Mouse (Mus musculus) gastrocnemius, postnatal 10 days (tissue): ENCODE measurements around the gene Vhl. TPM values are rescaled to one million over a fixed set of nuclear protein-coding genes. Genes with fewer than 3 reads are reported as not detected.
"Not testable (repeated sequence)": the region's sequence is repeated elsewhere in the genome, so short reads cannot be mapped to it uniquely, and the experiment has no call there.

Experiments used
- DNase-seq: peaks from one replicate; pipeline ENCODE4 v3.0.0; 2021; ENCODE audit warnings: mixed read lengths
- total RNA-seq, 2 experiments: library from RNA; stranded (reverse); gene quantifications; 2 replicates each; pipeline ENCODE4 v1.2.3; 2021

Gene Vhl
- total RNA-seq, 2 experiments from 2014 or later, result 10.1 to 13.4 TPM

DNA sequence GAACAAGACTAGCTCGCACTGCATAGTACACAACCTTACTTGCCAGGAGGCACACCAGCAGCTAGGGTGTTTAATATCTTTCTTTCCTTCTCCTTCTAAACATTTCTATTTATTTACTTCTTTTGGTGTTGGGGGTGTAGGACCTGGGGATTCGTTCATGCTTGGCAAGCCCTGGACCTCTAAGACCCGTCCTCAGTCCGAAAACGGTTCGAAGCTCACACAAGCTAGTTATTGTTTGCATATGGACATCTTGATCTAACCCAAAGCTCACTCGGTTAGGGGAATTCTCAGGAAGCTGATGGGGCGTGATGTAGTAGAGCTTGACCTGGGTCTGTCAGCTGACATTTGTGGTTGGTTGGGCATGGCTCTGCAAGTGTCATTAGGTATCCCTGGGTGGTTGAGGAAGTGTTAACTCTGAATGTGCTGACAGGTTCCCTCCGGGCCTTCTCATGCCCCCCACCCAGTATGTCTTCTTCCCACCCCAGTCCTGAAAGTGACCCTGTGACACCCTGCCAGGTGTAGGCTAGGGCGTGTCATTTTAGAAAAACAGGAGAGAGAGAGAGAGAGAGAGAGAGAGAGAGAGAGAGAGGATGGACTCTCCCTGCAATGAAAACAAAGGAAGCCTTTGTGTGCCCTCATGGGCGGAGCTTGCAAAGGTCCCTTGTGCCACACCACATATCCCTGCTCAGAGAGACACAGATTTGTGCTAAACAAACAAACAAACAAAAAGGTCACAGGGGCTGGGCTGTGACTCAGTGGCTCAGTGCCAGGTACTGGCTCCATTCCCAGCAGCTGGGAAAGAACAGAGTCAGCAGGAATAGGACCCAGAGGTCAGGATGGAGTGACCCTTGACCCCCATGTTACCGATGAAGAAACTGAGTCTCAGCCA is 37.8 kb downstream of the Vhl start:
- DNase-seq, result peak; percentile 47

DNA sequence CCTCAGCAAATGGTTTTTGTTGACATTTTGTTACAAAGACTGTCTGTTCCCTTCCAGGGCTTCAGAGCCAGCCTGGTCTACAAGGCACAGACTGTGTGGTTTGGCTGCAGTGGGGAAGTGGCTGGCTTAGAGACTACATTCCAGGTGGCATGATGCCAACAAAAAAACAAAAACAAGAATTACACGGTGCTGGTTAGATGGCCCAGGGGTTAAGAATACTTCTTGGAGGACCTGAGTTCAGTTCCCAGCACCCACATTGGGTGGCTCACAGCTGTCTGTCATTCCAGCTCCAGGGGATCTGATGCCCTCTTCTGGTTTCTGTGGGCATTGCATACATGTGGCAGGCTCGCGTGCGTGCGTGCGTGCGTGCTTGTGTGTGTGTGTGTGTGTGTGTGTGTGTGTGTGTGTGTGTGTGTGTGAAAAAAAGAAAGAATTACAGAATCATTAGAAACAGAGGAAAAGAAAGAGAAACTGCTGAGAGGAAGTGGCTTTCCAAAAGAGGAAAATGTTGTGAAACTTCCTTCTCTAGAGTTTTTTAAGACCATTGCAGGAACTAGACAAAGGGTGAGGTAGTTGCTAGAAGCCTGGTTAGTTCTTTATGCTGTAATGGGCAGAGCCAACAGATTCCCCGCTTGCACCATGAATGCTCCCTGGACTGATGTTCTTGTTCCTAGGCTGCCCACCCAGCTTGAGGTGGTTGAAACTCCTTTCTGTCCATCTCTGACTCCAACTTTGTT is 39.4 kb downstream of the Vhl start:
- no peak for DNase-seq

DNA sequence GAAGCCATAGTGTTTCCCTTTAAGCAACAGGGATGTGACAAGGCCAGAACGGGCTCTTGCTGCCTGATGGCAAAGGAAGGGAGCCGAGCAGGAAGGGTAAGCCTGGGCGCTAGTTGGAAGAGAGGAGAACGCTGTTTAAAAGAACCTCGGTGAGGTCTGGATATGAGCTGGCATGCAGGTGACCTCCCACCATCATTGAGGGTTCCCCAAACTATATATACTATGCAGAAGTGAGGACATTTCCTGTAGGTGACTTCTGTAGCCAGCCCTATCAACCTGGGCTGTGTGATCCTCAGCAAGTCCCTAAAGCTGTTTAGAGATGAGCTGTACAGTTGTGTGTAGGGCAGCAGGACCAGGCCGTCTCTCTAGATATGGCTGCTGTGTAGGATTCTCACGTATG is 40.5 kb downstream of the Vhl start:
- DNase-seq, result no peak

DNA sequence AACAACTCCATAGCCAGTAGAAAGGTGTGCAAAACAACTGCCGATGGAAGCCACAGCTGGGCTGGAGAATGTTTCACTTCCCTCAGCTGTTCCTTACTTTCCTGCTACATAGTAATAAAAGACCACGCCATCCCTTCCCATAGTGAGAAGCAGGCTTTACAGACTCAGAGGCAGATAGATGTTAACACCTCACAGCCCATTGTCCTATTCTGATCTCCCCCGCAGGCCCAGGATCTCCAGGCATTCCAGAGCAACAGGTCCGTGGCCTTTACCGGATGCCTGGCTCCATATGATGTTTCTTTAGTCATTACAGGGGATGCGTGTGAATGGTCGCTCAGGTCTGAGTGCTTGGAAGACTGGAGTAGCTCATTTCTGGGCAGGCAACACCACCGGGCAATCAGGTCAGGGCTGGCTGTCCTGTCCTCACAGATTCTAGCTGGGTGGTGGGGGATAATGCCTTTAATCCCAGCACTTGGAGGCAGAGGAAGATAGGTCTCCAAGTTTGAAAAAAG is 43.9 kb downstream of the Vhl start:
- no peak for DNase-seq

DNA sequence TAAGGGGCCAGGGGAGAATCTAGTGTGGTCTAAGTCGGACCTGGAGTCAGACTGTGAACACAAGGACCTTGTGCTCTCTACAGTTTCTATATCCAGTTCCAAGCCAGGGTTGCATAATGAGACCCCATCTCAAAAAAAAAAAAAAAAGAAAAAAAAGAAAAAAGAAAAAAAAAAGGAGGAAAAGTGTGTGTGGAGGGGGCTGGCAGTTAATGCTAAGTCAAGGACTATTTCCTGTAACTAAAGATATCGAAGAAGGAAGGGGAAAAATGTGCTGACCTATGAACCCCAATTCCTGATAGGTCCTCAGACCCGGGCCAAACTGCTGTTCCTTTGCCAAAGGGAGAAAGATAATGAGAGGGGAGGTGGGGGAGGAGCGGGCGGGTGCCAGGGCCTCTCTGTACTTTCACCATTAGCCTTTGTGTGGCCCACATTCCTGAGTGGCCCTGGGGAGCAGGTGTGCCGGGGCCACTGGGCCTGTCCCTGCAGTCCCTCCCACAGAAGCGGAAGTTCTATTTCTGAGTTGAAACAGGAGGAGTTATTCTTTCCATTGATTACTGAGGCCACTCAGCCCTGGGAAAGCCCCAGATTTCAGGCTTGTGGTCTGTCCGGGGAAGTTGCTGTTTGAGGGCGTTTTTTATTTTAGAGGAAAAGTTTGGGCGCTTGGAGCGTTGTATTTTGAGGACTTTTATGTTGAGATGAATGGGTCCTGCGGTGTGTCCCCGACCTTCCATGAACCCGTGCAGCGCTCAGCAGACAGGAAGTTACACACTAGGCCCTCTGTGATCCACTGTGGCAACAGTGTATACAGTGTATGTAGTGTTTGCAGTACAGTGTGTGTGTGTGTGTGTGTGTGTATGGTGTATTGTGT is 44.8 kb downstream of the Vhl start:
- no peak for DNase-seq

DNA sequence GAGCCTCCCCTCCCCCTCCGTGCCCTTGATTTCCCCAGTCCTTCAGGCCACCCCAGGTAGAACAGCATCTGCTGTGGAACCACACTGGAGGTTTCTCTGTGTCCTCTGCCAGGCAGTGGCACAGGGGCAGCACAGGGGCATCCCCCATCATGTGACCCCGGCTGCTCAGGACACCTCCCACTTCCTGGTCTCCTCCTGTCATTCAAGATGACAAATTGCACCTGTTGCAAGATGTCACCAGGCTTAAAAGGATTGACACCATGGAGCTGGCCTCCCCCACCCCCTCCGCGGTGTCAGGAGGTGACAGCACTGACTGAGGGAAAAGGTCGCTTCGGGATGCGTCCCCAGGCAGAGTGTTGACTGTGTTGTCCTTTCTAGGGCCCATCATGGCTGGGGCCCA is 46.1 kb downstream of the Vhl start:
- DNase-seq, result no peak

DNA sequence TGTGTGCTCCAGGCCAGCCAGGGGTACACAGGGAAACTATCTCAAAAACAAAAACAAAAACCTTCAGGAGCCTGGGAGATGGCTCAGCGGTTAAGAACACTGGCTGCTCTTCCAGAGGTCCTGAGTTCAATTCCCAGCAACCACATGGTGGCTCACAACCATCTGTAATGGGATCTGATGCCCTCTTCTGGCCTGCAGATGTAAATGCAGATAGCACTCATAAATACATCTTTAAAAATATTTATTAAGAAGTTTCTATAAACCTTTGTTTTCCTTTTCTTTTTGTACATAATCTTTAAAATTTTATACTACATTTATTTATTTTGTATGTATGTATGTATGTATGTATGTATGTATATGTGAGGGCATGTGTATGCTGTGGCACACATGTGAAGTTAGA is 48.3 kb downstream of the Vhl start:
- DNase-seq, result not testable (repeated sequence)

DNA sequence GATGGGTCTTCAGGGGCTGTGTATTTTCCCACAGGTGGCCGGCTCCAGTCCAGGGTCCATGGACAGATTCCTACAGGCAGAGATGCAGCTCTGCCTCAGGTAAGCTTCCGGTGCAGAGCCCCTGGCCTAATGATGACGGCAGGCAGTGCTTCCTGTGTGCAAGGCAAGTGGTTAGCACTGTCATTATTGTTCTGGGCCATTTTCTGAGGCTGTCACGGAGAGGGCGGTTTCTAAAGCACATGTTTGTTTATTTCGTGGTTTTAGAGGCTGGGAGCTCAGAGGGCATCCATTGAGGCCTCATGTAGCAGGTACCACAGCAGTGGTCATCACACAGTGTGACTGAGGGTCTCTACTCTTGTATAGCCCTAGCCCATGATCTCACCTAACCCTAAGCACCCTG is 49.2 kb downstream of the Vhl start:
- no peak for DNase-seq

DNA sequence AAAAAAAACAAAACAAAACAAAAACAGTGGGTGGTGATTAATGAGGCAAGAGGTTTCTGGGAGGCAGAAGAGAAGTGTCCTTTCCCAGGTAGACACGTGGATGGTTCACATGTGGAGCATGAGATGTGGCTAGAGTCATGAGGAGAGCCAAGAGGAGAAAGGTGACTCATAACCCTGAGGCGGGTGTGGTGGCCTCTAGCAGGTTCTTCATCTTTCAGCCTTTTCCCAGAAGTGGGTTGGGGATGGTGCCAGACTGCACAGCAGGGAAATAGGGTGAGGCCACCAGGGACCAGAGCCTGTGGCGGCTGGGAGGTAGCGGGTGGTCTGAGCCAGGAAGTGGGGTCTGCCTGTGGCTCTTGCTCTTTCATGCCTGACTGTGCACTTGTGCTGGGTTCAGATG is 51.5 kb downstream of the Vhl start:
- DNase-seq, result no peak

DNA sequence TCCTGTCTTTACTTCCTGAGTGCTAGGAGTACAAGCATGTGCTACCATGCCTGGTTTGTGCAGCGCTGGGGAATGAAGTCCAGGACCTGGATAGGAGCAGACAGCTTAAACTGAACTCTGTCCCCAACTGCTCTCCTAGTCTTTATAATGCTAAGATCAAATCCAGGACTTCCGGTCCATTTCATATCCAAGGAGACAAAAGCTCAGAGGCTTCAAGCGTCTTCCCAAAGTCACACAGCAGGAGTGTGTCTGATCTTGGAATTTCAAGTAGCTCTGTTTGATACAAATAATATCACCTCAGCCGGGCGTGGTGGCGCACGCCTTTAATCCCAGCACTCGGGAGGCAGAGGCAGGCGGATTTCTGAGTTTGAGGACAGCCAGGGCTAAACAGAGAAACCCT is 52.2 kb downstream of the Vhl start:
- no peak for DNase-seq

DNA sequence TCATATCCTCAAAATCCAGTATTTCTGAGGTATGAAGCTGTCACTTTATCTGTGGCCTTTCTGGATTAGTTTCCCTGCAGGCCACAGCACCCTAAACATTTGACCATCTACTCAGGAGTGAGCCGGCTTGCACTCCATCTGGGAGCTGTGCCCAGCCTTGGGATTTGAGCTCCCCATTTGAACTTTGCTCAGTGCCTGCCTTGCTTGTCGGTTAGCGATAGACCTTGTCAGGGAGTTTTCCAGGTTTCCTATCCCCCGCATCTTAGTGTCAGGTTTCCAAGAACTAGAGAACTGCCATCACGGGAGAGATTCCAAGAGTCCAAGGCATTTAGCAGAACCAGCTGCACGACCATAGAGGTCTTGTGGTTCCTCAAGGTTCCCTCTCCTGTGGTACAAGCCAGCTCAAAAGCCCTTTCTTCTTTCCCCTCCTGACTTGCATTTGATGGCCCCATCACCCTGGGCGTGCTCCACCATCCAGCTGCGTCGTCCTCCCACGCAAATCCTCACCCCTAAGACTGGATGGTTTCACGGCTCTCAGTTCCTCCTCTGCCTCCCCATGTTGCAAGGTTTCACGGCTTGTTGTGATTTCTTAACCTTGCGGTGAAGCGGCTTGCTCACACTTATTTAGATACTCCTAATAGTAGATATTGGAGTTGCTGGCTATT is 53.4 kb downstream of the Vhl start:
- no peak for DNase-seq

DNA sequence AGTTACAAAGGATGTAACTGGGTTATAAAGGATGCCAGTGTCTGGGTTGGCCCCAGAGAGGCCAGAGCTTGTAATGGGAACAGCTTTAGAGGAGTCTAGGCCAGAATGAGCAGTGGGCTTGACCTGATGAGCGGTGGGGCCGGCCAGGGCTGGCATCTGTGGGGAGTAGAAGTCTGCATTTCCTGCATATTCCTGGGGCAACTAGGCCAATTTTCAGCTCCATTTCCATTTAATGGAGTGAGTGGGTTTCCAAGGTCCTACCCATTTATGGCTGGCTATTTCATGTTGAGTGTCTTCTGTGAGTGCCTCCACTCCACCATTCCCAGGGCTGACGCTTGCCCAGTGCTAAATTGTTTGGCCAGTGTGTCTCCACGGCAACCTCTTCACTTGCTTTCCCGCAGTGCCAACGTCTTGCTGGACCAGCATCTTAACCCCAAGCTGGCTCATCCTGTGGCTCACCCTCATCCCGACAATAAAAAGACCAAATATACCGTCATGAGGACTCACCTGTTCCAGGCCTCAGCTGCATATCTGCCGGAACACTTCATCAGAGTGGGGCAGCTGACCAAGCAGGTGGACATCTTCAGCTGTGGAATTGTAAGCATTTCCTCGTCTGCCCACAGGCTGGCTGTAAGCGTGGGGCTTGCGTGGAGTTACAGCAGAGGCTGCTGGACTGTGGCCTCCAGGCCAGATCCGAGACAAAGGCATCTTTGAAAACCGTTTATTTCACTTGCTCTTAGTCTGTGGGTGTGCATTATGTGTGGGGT is 54.7 kb downstream of the Vhl start:
- no peak for DNase-seq

DNA sequence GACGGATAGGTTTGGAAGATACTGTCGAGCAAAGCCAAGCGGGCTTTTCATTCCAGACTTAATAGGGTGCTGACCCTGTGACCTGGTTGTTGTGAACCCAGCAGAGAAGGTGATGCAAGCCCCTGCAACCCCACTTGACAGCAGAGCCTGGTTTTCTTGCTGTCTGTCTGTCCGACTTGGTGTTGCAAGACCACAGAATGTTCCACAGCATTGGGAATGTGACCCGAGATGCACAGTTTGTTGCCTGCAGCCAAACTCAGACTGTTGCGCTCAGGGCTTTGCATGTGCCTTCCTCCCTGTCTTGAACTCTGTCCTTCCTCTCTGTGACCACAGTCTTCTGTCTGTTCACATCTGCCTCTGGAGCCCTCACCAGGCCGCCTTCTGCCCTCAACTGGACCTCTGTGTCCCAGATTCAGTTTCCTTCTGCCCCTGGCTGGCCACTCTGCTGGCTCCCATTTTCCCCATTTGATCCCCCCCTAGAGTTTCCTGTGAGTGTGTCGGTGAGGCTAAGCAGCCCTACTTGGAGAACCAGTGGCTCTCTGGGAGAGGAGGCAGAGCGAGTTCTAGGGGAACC is 56.3 kb downstream of the Vhl start:
- no peak for DNase-seq

Other genes starting within 250 kb of the Vhl start
- 10 to 100 TPM; 18.8 to 21.7 TPM for gene Tada3, start 246.1 kb upstream of the Vhl start, total RNA-seq
- gene Arpc4, start 245.8 kb upstream of the Vhl start, total RNA-seq, result 10 to 100 TPM; 86.3 to 94.5 TPM
- 1 to 10 TPM; 1.1 to 2.2 TPM for gene Ttll3, start 234.7 kb upstream of the Vhl start, total RNA-seq
- 10 to 100 TPM; 10.0 to 11.3 TPM for gene Rpusd3, start 204.6 kb upstream of the Vhl start, total RNA-seq
- 1 to 10 TPM; 3.9 to 6.4 TPM for gene Cidec, start 188.2 kb upstream of the Vhl start, total RNA-seq
- gene Jagn1, start 181.4 kb upstream of the Vhl start, total RNA-seq, result 10 to 100 TPM; 27.9 to 32.7 TPM
- under 1 TPM; 0.45 to 0.61 TPM for gene Il17re, start 165.5 kb upstream of the Vhl start, total RNA-seq
- gene Il17rc, start 152.5 kb upstream of the Vhl start, total RNA-seq, result 1 to 10 TPM; 5.9 to 9.1 TPM
- gene Creld1, start 140.7 kb upstream of the Vhl start, total RNA-seq, result 10 to 100 TPM; 33.8 to 39.8 TPM
- under 1 TPM; 0.20 to 0.23 TPM for gene Prrt3, start 122.0 kb upstream of the Vhl start, total RNA-seq
- 10 to 100 TPM; 52.1 to 55.1 TPM for gene Emc3, start 92.3 kb upstream of the Vhl start, total RNA-seq
- gene Fancd2, start 92.3 kb upstream of the Vhl start, total RNA-seq, result 1 to 10 TPM; 2.3 to 2.4 TPM
- gene Fancd2os, start 23.2 kb upstream of the Vhl start, total RNA-seq, result not detected
- 10 to 100 TPM; 64.2 to 66.3 TPM for gene Brk1, start 19.2 kb upstream of the Vhl start, total RNA-seq
- gene Irak2, start 14.5 kb downstream of the Vhl start, total RNA-seq, result 1 to 10 TPM; 6.3 to 7.2 TPM
- 10 to 100 TPM; 36.1 to 37.8 TPM for gene Tatdn2, start 73.1 kb downstream of the Vhl start, total RNA-seq
- gene Ghrl, start 95.9 kb downstream of the Vhl start, total RNA-seq, result not detected
- gene Sec13, start 116.8 kb downstream of the Vhl start, total RNA-seq, result 10 to 100 TPM; 84.8 to 92.2 TPM